Mouse (Mus musculus) c-Kit-negative CD71-positive TER-119-positive erythroid progenitor cells, embryonic 14.5 days (primary cell): Measurements from ENCODE around the gene Gadd45a.
A peak's percentile ranks its signal among the peaks of the same experiment; 100 is the strongest.

Source experiments
- DNase-seq: peaks from one replicate; pipeline ENCODE4 v3.0.0-alpha.2; 2013; ENCODE audit warnings: low read depth, low spot score

The Gadd45a gene

DNA sequence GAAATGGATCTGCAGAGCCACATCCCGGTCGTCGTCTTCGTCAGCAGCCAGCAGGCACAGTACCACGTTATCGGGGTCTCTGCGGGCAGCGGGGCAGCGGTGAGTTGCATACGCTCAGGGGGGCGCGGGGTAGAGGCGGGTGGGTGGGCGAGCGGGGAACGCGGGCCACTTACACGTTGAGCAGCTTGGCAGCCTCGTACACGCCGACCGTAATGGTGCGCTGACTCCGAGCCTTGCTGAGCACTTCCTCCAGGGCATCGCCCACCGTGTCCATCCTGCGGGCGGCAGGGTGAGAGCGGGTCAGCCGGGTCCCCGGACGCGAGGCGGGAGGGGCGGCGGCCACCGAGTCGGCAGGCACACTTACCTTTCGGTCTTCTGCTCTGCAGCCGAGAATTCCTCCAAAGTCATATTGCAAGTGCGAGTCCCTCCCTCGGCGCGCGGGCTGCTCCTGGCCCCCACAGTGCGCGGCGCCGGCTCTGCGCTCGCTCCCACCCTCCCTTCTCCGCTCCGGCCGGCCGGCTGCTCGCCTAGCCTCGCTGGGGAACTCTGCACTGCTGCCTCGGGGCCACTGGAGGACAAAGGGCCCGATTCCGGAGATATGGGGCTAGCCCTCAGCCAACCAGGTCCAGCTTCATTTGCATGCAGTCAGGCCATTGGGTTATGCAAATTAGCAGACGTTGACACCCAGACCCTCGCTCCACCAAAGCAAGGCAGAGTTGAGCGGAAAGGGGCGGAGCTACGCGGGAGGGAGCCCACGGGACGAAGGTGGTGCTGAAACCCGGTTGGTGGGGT lies at the start of gene Gadd45a:
Gene Gadd45a (minus strand): TSS at position 621 of the 792 bp plus-strand sequence.
- peak; percentile 93 for DNase-seq

DNA sequence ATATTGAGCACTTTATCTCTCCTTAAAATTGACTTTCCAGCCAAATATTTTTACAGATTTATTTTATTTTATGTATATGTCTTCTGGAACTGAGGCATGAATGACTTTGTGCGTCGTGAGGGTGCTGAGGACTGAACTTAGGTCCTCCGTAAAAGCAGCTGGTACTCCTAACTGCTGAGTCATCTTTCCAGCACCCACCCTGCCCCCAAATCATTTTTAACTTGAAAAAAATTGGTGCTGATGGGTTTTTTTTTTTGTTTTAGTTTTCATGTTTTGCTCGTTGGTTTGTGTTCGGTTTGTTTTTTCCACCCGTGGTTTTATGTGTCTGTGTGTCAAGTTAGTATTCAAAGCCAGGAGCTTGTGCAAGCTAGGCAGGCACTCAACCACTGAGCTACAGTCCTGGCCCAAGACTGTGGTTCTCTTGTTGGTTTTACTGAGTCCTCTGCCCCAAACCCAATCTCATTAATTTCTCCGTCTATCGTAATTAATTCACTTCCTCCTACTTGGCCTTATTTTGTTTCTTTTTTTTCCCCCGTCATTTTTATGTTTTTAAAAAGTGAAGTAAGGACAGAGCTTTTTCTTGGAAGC lies 48.7 kb upstream of the Gadd45a start:
- DNase-seq, result no peak

DNA sequence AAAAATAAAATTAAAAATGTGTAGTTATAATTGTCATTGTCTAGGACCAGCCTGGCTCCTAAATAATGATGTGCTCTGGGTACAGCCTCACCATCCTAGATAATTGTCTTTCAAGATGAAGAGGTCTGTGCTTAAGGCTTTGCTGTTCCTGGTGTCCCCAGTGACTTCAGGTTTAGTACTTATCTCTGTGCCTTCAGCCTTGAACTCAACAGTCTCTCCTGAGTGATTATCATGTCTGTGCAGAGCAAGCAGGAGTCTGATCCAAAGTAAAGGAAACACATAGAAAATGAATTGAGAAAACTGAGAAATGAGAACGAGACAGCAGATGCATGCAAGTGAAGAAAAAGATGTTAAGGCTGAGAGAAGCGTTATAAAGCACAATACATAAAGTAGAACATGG lies 47.2 kb upstream of the Gadd45a start:
- no peak for DNase-seq

DNA sequence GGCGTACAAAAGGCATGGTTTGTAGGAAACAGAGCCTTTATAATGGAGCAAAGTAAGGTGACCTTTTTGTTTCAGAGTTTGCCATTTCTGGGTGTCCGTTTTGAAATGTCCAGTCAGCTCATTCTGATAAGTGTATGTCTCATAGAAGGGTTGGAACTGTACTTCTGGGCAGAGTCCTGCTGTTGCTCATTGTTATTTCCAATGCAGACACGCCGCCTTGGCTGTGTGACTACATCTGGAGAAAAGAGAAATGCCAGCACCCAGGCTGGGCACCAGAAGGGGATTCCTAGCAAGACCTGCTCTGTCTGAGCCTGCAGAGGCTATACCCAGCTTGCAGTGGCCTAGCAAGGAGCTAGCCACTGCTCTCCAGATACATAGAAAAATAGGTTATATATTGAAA lies 43.9 kb upstream of the Gadd45a start:
- DNase-seq, result no peak

DNA sequence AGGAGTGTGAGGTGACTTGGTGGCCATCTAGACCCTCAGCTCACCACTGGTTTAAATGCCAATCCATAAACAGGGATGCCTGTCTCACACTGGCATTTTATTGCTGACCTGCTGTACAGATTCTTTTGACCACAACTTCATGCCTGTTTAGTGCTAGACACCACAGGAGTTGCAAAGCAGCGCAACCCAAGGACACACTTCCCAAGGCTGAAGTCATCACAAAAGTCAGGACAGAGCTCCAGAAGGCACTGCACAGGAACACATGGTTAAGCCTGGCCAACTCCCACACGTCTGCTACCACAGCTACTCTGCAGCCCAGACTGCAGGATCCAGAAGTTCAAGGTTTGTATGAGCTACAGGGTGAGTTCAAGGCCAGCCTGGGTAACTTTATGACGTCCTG lies 40.8 kb upstream of the Gadd45a start:
- no peak for DNase-seq

DNA sequence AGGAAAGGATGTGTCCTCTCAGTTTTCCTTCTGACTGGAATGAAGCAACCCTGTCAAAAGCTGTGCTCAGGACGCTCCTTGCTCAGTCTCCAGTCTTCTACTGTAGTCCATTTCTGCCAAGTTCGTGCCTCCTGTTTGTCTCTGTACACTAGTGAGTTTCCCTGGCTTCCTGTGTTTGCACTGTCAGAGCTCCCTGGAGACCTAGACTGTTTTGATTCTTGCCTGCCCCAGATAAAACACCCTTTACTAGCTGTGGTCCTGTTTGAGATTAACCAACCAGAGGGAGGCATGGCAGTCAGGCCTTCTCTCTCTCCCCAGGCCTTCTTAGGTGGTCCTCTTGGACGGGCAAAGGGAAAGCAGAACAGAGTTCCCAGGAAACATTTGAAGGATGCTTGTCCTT lies 40.2 kb upstream of the Gadd45a start:
- no peak for DNase-seq

DNA sequence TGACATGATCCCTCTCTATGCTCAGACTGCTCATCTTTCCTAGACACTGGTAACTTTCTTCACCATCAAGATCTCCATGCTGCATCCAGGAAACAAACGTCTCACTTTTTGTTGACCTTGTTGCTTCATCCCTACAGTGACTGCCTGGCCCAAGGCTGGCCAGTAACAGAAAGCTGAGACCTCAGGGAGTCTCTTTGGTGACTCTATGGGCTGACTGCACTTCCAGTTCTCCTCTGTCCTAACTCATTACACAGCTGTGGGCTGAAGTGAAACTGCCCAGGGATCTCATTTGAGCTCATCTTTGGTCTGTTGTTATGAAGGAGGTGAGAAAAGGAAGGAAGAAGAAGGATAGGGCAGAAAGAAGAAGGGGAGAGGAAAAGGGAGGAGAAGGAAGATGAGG lies 39.1 kb upstream of the Gadd45a start:
- no peak for DNase-seq

DNA sequence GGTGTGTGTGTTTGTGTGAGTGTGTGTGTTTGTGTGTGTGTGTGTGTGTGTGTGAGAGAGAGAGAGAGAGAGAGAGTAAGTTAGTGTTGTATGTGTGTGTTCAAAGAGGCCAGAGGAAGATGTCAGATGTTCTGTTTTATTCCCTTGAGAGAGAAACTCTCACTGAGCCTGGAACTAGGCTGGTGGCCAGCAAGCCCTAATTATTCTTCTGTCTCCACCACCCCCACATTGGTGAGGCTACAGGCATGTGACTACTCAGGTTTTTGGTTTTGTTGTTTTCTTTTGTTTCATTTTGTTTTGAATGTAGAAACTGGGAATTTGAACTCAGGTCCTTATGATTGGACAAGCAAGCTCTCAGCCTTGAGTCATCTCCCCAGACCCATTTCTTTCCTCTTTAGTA lies 37.6 kb upstream of the Gadd45a start:
- DNase-seq, result no peak

DNA sequence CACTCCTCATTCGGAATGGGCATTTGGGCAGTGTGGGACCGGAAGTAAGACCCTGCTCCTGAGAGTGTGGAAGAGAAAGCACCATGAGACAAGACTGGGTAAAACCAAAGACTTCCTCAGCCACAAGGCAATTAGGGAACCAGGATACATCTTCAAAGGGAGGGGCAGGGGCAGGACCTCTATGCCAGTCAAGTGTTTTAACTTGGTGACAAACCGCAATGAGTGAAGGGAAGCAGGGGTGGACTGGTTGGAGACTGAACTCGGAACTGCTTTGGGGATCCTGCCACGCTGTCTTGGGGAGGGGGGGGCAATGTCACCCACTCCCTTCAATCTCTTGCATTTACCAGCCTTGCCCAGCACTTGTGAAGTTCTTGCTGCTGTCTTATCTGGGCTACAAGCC lies 36.7 kb upstream of the Gadd45a start:
- DNase-seq, result no peak

DNA sequence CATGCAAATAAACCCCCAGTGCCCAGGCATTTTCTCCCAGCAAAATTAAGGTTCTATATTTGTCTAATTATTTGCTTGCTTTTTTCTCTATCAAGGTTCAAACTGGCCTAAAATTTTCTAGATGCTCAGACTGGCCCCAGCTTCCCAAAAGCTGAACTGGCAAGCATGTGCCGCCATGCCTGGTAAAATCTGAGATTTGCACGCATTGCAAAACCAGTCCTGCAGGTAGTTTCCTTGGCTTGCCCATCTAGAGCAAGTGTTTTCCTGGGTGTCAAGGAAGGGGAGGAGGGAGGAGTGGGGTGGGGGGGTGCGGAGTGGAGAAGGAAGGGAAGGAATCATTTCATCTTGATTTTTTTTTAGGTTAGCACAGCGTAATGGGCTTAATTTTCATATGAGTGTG lies 36.2 kb upstream of the Gadd45a start:
- no peak for DNase-seq

DNA sequence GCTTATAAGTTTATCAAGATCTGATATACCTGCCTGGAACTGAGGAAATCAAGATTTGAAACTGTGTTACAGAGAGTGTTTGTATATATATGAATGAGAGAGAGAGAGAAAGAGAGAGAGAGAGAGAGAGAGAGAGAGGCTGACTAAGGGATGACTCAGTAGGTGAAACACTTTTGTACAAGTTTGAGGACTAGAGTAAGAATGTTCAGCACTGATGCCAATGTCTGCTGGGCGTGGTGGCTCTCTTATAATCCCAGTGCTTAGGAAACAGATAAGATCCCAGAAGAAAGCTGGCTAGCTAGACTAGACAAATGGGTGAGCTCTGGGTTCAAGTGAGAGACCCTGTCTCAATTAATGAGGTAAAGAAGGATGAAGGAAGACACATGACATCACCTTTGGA lies 34.4 kb upstream of the Gadd45a start:
- DNase-seq, result no peak

DNA sequence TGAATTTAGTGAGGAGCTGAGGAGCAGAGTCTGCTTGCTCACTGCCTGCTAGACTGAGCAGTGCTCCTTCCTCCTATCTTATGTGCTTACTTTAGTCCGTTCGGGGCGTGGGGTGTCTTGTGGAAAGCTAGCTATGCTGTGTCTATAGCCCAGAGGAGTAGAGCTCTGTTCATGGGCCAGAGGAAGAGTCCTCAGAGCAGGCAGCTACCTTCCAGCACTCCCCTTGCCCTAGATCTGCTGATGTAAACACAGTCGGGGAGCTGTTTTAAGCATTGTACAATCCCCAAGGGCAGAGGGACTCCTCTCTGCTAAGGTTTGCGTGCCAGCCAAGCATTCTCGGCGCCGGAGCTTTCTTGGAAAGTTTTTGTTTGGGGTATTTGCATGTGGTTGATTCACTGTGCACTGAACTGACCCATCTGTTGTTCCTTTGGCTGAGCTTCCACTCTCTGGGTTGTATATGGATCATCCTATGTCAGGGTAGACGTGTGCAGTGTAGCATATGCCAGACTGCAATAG lies 32.6 kb upstream of the Gadd45a start:
- no peak for DNase-seq

DNA sequence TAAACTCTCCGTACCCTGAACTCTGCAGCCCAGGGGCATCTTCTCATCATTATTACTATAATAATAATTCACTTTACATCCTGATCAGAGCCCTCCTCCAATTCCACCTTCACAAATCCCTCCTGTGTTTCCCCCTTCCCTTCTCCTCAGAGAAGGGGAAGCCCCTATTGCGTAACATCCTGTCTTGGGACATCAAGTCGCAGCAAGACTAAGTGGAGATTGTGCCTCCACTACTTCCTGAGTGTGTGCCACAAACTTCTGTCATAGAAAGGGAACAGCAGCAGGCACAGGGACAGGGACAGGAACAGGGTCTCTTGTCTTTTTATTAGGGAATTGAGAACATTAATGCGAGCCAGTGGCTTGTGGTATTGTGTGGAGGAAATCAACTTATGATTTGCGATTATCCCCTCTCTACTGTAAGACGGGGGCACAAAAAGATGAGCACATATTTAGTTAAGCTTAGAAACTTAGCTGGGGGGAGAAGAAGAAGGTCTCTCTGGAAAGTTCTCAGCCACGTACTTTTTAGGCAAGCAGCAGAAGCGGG lies 32.0 kb upstream of the Gadd45a start:
- no peak for DNase-seq

DNA sequence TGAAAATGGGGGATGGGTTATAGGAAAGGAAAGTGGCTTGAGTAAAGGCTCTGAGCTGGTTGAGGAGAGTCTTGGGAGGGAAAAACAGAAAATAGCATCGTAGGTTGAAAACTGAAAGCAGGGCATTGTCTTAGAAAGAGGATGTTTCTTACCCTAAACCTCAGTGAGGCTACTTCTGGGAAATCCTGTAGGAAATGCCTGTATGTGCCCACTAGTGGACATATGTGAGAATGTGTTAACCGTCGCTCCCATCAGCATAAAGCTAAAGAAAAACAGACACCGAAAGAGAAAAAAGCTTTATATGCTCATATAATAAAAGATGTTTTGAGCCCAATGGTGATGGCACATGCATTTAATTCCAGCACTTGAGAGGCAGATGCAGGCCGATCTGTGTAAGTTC lies 22.8 kb upstream of the Gadd45a start:
- no peak for DNase-seq

DNA sequence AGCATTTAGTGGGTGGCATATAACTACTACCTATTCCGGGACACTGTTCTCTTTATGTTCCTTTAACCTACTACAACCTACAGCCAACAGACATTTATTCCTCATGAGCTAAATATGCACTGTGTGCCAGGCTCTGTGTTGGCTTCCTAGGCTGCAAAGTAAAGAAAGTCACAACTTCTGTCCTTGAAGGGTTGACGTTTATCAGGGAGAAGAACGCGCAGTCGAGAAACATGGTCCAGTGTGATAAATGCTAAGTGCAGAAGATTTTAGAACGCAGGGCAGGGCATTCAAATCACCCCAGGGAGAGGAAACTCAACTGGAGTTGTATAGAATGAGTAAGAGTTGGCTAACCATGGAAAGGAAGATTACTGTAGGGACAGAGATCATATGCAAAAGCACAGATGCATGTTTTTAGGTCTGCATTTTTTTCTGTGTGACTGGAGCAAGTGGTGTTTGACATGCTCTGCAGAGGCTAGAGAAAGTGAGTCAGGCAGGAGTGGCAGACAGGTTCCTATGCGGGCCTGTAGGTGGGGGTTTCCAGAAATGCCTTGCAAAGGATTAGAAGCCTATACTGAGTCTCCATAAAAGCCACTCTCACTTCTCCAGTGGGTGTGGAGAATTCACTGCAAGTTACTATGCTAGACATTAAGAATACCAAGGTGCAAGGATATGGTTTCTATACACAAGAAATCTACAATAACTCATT lies 20.9 kb upstream of the Gadd45a start:
- DNase-seq, result peak; percentile 63

DNA sequence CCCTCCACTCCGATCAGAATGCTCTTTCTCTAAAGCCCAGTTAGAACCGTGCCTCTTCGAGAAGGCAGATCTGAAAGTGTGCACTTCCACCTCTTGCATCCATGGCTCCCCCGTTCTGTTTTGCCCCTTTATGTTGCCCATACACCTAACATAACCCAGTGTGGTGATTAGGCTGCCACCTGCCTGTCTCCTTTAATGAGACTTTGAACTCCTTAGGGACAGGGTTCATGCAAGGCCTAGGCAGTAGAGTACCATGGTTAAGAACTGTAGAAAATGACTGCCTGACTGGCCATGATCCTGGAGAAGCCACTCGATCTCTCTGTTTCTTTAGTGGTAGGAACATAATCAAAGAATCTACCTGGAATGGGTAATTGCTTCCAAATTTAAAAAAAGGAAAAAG lies 20.3 kb upstream of the Gadd45a start:
- no peak for DNase-seq

DNA sequence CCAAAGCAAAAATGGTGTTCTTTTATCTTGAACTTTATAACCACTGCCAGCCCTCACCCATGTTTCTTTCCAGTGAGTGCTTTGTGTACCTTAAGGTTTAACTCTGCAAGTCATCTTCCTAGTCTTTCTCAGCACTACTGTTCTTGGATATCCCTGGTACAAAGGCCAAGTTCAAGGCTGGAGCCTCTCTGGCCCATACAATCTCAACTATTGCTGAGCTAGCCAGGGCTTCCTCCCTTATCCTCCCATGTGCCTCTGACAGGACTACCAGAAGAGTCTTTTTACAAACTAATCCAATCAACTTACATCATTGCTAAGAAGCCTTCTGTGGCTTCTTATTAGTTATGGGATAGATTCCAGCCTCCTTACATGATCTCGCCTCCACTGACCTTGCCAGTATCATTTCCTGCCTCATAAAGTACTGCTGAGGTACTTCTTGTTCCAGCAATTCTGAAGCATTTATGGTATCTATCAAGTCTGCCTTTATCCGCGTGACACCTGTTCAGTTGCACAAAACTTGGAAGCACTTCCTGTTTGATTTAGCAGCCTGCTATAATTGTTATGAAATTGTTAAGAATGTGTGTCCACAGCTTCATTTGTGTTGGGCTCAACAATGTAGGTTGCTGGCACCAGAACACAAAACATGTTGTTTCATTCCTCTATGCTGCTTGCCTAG lies 19.8 kb upstream of the Gadd45a start:
- DNase-seq, result no peak

DNA sequence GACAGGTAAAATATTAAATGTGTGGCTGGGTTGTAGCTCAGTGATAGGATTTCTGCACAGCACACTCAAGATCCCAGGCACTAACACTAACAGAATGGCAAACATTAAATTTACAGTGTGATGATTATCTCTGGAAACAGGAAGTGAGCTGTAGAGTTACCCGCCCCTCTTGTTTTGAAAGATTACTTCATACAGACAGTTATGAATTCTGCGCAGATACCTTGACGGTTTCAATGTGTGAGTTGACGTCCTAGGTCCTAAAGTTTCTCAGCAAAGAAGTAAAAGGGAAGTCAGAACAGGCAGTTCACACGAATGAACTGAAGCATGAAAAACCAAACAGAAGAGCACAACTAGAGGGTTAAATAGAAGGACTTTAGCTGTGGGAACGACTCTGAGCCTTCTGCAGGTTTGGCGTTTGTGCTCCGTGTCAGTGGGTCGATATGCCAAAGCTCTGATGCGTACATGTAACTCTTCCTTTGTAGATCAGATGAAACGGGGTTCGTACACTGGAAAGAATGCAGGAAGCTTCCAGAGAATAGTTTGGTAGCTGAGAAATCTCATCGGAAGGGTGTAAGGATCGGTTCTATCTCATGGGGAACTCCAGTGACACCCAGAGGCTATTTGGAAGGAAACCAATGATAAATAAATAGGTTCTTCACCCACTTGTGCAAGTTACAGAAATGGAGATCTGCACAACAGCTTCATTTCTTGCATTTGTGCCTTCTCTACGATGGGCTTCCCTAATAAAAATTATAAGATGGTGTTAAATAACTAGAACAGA lies 19.0 kb upstream of the Gadd45a start:
- DNase-seq, result no peak

DNA sequence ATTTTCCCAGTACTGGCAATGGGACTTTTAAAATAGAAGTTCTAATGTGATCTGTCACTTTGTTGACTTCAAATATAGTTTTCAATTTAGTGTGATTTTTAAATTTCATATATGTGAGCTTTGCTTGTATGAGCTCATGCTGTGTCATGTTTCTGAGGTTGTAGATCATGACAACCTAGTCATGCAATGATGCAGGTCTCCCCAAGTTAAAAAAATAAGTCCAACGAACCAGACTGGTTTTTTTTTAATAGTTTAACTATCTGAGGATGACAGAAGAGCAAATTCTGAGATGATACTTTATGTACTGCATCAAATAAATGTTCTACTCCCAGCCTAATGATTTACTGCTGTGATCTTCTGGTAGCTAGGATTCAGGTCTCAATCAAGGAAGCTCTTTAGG lies 12.8 kb upstream of the Gadd45a start:
- DNase-seq, result no peak

DNA sequence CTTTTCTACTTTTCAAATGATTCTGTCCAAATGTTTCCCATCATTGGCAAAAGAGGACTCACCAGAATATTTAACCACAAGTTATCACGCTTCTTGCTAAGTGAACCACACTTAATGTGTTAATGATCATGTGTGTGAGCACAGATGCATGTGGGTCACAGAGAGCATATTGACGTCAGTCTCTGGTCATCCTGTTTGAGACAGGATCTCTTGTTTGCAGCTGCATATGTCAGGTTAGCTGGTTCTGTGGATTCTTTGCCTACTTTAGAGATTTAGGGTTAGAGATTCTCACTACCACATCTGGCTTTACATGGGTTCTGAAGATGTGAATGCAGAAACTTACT lies 12.4 kb upstream of the Gadd45a start:
- DNase-seq, result no peak
